Mouse (Mus musculus) CD8-positive naive resting alpha-beta T cell, adult 57 days (primary cell): ENCODE measurements around the gene Rfx7. TPM values are rescaled to one million over a fixed set of nuclear protein-coding genes. Genes with fewer than 3 reads are reported as not detected.

Experiments used
- total RNA-seq: library from RNA; stranded (reverse); gene quantifications from one replicate; pipeline ENCODE4 v1.2.4, GENCODE M21; 2023

Gene Rfx7
- 75.9 TPM for total RNA-seq

DNA sequence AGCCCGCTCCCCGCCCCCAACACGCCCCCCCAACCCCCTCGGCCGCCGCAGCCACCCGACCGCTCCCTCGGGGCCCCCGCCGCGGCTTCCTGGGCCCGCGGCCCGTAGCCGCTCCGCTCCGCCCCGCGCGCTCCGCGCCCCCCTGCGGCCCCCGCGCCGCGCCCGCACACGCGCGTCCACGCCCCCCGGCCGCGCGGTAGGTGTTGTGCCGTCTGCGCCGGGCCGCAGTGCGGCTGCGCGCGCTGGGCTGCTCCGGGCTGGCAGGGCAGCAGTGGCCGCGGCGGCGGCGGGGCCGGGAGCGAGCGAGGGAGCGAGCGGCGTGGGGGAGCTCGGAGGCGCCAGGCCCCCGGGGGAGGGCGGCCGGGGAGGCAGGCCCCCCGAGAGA is at the start of gene Rfx7:
Gene Rfx7 (plus strand): TSS at position 245 of the 385 bp plus-strand sequence.

DNA sequence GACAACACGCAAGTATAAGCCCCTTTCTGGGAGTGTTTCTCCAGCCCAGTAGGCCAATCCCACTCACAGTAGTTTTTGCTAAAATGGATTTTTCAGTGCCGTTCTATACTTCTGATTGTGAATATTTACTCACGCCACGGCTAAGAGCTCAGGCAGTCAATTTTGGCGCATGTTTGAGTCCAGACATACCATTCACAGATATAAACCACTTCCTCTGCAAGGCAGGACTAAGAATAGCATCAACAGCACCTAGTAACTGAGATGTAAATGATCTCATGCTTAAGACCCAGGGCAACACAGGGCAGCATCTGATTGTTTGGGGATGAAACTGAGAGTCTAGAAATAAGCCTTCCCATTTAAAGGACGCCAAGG is 39.9 kb upstream of the Rfx7 start, which contains the start of gene Tex9:
Gene Tex9 (minus strand): TSS at position 19 of the 372 bp plus-strand sequence.

DNA sequence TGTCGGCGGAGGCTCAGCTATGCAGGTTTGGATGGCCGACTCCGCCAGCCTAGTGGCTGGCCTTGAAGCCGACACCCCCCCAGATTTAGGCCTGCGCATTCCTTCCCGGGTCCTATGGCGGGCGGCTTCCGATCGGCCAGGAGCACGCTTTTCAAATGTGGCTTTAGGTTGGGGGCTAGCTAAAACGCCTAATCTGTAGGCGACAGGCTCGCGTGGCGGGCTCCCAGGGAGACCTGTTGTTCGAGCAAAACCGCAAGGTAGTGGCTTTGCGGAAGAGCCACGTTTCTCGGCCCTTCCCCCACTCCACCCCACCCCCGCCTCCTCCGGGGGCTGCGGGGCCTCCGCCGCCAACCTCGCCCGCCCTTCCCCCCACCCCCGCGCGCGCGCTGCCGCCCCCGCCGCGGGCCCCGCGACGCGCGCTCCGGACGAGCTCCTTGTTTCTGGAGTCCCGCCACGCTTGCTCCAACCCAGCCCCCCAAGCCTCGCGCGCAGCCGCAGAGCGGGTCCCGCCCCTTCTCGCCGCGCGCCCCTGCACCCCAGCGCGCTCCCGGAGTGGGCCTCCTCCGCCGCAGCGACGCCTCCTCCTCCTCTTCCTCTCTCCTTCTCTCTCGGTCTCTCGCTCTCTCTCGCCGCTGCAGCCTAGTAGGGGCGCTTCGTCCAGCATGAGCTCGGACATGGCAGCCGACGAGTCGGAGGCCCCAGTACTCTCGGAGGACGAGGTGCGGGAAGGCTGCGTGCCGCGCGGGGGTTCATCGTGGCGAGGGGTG is 130.0 kb downstream of the Rfx7 start, which contains the start of gene Nedd4:
Gene Nedd4 (plus strand): TSS at position 452 of the 767 bp plus-strand sequence.

Other genes with a start within 250 kb of the Rfx7 start
- 1.4 TPM for gene Mns1, start 94.2 kb upstream of the Rfx7 start, total RNA-seq
- 21.7 TPM for gene Tex9, start 40.0 kb upstream of the Rfx7 start, total RNA-seq
- 52.7 TPM for gene Nedd4, start 130.1 kb downstream of the Rfx7 start, total RNA-seq